Mouse (Mus musculus) MEL (cell line): ENCODE results near the gene Itpr1.

Experiments
- CTCF ChIP-seq, 3 experiments: IDR thresholded peaks in 2 of 3; conservative IDR thresholded peaks in 1 of 3; 2 replicates each; pipeline ENCODE4 v1.5.1; 2011 to 2012; ENCODE audit warnings: low read length in 3 of 3, low read depth in 2 of 3, mild to moderate bottlenecking in 2 of 3, improper control_type of control experiment in 1 of 3, inconsistent platforms in 1 of 3, mixed read lengths in 1 of 3, moderate library complexity in 1 of 3; ENCODE audit not compliant: control insufficient read depth in 1 of 3, insufficient read depth in 1 of 3, poor library complexity in 1 of 3, severe bottlenecking in 1 of 3
- EP300 ChIP-seq, 2 experiments: IDR thresholded peaks; 2 replicates each; pipeline ENCODE4 v1.6.1; 2011; ENCODE audit warnings: improper control_type of control experiment in 2 of 2, low read length in 2 of 2, low read depth in 1 of 2, mild to moderate bottlenecking in 1 of 2
- GATA1 ChIP-seq: IDR thresholded peaks from 2 replicates; pipeline ENCODE4 v1.6.1; 2011; ENCODE audit warnings: low read depth, low read length, improper control_type of control experiment
- MEF2A ChIP-seq: IDR thresholded peaks from 2 replicates; pipeline ENCODE4 v1.6.1; 2014; ENCODE audit warnings: low read depth, mild to moderate bottlenecking, inconsistent platforms, low read length, improper control_type of control experiment; ENCODE audit not compliant: poor library complexity, insufficient replicate concordance, severe bottlenecking; ENCODE audit errors: extremely low read depth
- NELFE ChIP-seq: IDR thresholded peaks from 2 replicates; pipeline ENCODE4 v1.6.1; 2011; ENCODE audit warnings: low read depth, low read length, improper control_type of control experiment
- NRF1 ChIP-seq: IDR thresholded peaks from 2 replicates; pipeline ENCODE4 v1.6.1; 2014; ENCODE audit warnings: low read depth, mild to moderate bottlenecking, inconsistent platforms, low read length, improper control_type of control experiment, moderate library complexity; ENCODE audit not compliant: poor library complexity, insufficient read depth, severe bottlenecking
- POLR2A ChIP-seq, 2 experiments: IDR thresholded peaks; 2 replicates each; pipeline ENCODE4 v1.6.1; 2011 to 2012; ENCODE audit warnings: low read length in 2 of 2, mild to moderate bottlenecking in 2 of 2, control low read depth in 1 of 2, improper control_type of control experiment in 1 of 2, low read depth in 1 of 2, moderate library complexity in 1 of 2; ENCODE audit not compliant: control insufficient read depth in 1 of 2, insufficient read depth in 1 of 2, poor library complexity in 1 of 2
- POLR2AphosphoS5 ChIP-seq: IDR thresholded peaks from 2 replicates; pipeline ENCODE4 v1.6.1; 2012; ENCODE audit warnings: low read depth, borderline replicate concordance, mild to moderate bottlenecking, inconsistent platforms, low read length, moderate library complexity, mixed read lengths
- RCOR1 ChIP-seq: IDR thresholded peaks from 2 replicates; pipeline ENCODE4 v1.6.1; 2012; ENCODE audit warnings: low read depth, mild to moderate bottlenecking, inconsistent platforms, low read length, improper control_type of control experiment
- UBTF ChIP-seq: IDR thresholded peaks from 2 replicates; pipeline ENCODE4 v1.6.1; 2012; ENCODE audit warnings: low read depth, mild to moderate bottlenecking, inconsistent platforms, low read length, improper control_type of control experiment, moderate library complexity, borderline replicate concordance; ENCODE audit not compliant: insufficient read depth
- USF2 ChIP-seq, 2 experiments: IDR thresholded peaks; 2 replicates each; pipeline ENCODE4 v1.6.1; 2011 to 2012; ENCODE audit warnings: improper control_type of control experiment in 2 of 2, low read length in 2 of 2, borderline replicate concordance in 1 of 2, inconsistent platforms in 1 of 2, low read depth in 1 of 2, mild to moderate bottlenecking in 1 of 2; ENCODE audit not compliant: insufficient read depth in 1 of 2
- ZC3H11A ChIP-seq: IDR thresholded peaks from 2 replicates; pipeline ENCODE4 v1.6.1; 2012; ENCODE audit warnings: low read depth, mild to moderate bottlenecking, inconsistent platforms, low read length, improper control_type of control experiment

- TF ChIP-seq USF2 (IDR thresholded peaks at IDR 0.05; ENCODE audit: borderline replicate concordance in 1 of 2, insufficient read depth in 1 of 2, low read depth in 1 of 2, low read length in 2 of 2) (no peak), ZC3H11A (no peak), RCOR1 (no peak), POLR2A (IDR thresholded peaks at IDR 0.05; ENCODE audit: control insufficient read depth in 1 of 2, insufficient read depth in 1 of 2, low read depth in 1 of 2, low read length in 2 of 2, poor library complexity in 1 of 2) (no peak), NELFE (no peak), GATA1 (no peak), CTCF (IDR thresholded peaks at IDR 0.05 in 2 of 3, conservative IDR thresholded peaks at IDR 0.05 in 1 of 3; ENCODE audit: control insufficient read depth in 1 of 3, insufficient read depth in 1 of 3, low read depth in 2 of 3, low read length in 3 of 3, poor library complexity in 1 of 3, severe bottlenecking in 1 of 3) (no peak), UBTF (no peak), NRF1 (no peak), POLR2AphosphoS5 (no peak), EP300 (IDR thresholded peaks at IDR 0.05; ENCODE audit: low read depth in 1 of 2, low read length in 2 of 2) (no peak), MEF2A (no peak)
Measured at GRCm38 (mm10) chr6:108504717-108505116, 291.8 kb downstream of the Itpr1 start.
